ENCODE assay signal across 8 mouse cellular contexts in genomic region chr5:149321909-149322841, GRCm38 (mm10). TPM values are rescaled to one million over a fixed set of nuclear protein-coding genes. Genes with fewer than 3 reads are reported as not detected.
DNase-seq lines count a peak whose midpoint lies in the region; ATAC-seq lines count a peak whose summit lies in the region.

No protein-coding gene starts in this region.

- no peak overlapping the region for H3K4me3 ChIP-seq in intestine, embryonic 16.5 days (ENCODE audit: low read length)

- 0 out of 2 replicates have a peak overlapping the region, but pooled peaks have one; percentile 2 for H3K4me2 ChIP-seq in intestine, embryonic 16.5 days (ENCODE audit: low read depth, low read length)

- H3K9me3 ChIP-seq in intestine, embryonic 16.5 days (ENCODE audit: control insufficient read depth, low read length), result no peaks in the 10 kb centered on the region

- H3K27me3 ChIP-seq in intestine, embryonic 16.5 days (replicated peaks; ENCODE audit: control insufficient read depth, insufficient read depth, low read length), result no peaks in the 10 kb centered on the region

- 0 out of 2 replicates have a peak overlapping the region, but pooled peaks have one; percentile 8 for H3K9ac ChIP-seq in intestine, embryonic 16.5 days (ENCODE audit: low read depth, low read length)

- no peaks in the 10 kb centered on the region for H3K36me3 ChIP-seq in intestine, embryonic 16.5 days (ENCODE audit: control insufficient read depth, insufficient read depth, low read length)

- H3K4me1 ChIP-seq in intestine, embryonic 16.5 days (ENCODE audit: control insufficient read depth, insufficient read depth, low read length), result peaks cover 31% of the 10 kb centered on the region

- WGBS in intestine, embryonic 16.5 days, result 26% methylated on average over 15 of the region's 15 CpGs

- peak overlapping the region; percentile 25 for H3K27ac ChIP-seq in intestine, embryonic 16.5 days (ENCODE audit: low read length)

- peak; percentile 35 for DNase-seq in MN1 (ENCODE audit: low spot score)
- peak; percentile 72 for DNase-seq in embryo, embryonic 11 days
- peak; percentile 16 for DNase-seq in lung, postnatal 36 days
- no peak for DNase-seq in spleen, adult 12 weeks (ENCODE audit: low spot score)

- no peak for ATAC-seq in intestine, embryonic 16.5 days
- no peak for ATAC-seq in frontal cortex, adult (ENCODE audit: low TSS enrichment)
- no peak for ATAC-seq in activated CD4-positive, CD25-positive, alpha-beta regulatory T cell, adult 4 months
- ATAC-seq in erythroblast, adult 5-6 weeks (replicated peaks; ENCODE audit: low FRiP score, poor library complexity, severe bottlenecking), result no peak

RNA-seq across cellular contexts. Expression of gene Alox5ap, which starts 57.6 kb away (rescaled TPM):
- polyA plus RNA-seq in intestine, embryonic 16.5 days (2015; fragmentation: Nextera tagmentation; extraction: Ambion mirVana), result 11.2 and 11.4 TPM in 2 replicates
- polyA plus RNA-seq in activated CD4-positive, CD25-positive, alpha-beta regulatory T cell, adult 4 months (2017; shearing (Covaris generic)), result 1 to 10 TPM; 1.5 to 3.0 TPM
- total RNA-seq in erythroblast, adult 5-6 weeks (2015; ENCODE audit: low replicate concordance), result 202 and 238 TPM in 2 replicates
- 173 and 187 TPM in 2 replicates for total RNA-seq in erythroblast, adult 5-6 weeks (2017; ENCODE audit: low replicate concordance)
